Mouse (Mus musculus) G1E-ER4 (cell line): ENCODE measurements around the gene Bcl6b. TPM values are rescaled to one million over a fixed set of nuclear protein-coding genes. Genes with fewer than 3 reads are reported as not detected.

ENCODE experiments used
- GATA1 ChIP-seq: IDR thresholded peaks from one replicate; pipeline ENCODE4 v1.8.0; 2012; ENCODE audit warnings: low read length, inconsistent platforms
- polyA plus RNA-seq: library from polyadenylated mRNA; stranded (reverse); fragments of >175 nt; gene quantifications from 2 replicates; pipeline ENCODE4 v1.2.3, GENCODE M21; 2012

Bcl6b gene
- polyA plus RNA-seq: not detected in 2 replicates

GRCm38 (mm10) chr11:70229260-70230010 is at the start of gene Bcl6b:
Gene Bcl6b (minus strand): TSS chr11:70229798.
- no peak for TF ChIP-seq GATA1

- no peak for TF ChIP-seq GATA1
Measured at GRCm38 (mm10) chr11:70278961-70279360, 49.4 kb upstream of the Bcl6b start.

- no peak for TF ChIP-seq GATA1
Measured at GRCm38 (mm10) chr11:70271641-70272040, 42.0 kb upstream of the Bcl6b start.

DNA sequence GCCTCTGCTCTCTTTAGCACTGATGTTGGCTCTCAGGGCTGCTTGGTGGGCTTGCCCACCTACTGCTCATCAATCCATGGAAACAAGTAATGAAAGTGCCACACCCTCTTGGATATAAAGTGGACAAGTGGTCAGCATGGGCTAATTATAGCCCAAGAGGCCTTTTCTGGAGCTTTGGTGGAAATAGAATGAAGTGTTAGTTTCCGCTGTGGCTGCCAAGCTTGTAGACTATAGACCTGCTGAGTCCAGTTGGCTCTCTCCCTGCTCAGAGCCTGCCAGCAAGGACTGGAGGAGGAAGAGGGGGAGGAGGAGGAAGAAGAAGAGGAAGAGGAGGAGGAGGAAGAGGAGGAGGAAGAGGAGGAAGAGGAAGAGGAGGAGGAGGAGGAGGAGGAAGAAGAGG is 36.8 kb upstream of the Bcl6b start:
- no peak for TF ChIP-seq GATA1

GRCm38 (mm10) chr11:70265819-70266218 is 36.2 kb upstream of the Bcl6b start:
- no peak for TF ChIP-seq GATA1

- TF ChIP-seq GATA1: no peak
Measured at GRCm38 (mm10) chr11:70265252-70265651, 35.7 kb upstream of the Bcl6b start.

- TF ChIP-seq GATA1: no peak
Measured at GRCm38 (mm10) chr11:70259035-70259434, 29.4 kb upstream of the Bcl6b start.

GRCm38 (mm10) chr11:70254931-70255531 is 25.4 kb upstream of the Bcl6b start, which contains the start of gene Alox12:
Gene Alox12 (minus strand): TSS chr11:70255353.
- no peak for TF ChIP-seq GATA1

- TF ChIP-seq GATA1: no peak
Measured at GRCm38 (mm10) chr11:70254337-70254736, 24.7 kb upstream of the Bcl6b start.

DNA sequence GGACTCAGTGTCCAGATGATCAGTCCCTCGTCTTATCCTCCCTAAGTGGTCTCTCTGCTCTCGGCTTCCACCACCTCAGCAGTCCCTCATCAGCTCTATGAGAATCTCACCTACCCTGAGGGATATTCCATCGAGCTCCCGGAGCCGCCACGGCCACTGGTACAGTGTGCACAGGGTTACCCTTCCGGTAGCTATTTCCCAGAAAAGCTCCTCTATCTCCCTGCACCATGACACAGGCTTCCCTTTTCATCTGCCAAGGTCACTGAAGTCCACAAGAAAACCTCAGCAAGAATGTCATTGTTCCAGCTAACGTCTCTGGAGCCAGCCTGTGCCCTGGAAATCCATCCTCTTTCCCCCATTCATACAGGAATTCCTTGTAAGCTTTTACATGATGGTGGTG is 22.3 kb upstream of the Bcl6b start:
- no peak for TF ChIP-seq GATA1

- TF ChIP-seq GATA1: no peak
Measured at GRCm38 (mm10) chr11:70250150-70250549, 20.6 kb upstream of the Bcl6b start.

DNA sequence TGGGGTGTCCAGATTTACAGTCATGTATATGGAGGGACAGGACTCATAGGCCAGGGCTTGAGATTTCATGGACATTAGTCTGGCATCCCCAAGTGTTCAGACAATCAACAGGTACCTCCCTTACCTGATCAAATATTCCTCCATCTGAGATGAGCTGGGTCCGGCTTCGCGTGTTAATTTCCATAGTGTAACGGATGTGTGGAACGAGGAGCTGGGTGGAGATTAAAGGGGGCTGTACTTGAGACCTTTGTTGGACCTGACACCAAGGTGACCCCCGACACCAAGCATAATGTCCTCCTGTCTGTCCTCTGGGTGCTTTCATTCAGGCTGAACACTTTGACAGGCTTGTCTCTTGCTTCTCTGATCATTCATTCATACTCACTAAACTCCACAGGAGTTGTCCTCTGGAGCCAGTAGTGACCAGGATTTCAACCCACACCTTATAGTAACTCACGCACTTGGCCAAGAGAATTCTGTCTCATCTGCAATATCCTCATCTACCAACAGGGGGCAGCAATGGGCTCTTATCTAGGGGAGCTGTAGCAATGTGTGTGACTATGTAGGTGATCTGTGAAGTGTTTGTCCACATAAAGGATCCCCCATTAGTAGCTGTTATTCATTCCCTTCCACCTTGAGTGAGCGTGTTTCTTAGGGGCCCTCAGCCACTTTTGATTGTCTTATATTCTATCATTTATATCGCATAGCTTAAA is 17.7 kb upstream of the Bcl6b start:
- TF ChIP-seq GATA1: no peak

GRCm38 (mm10) chr11:70242591-70242990 is 13.0 kb upstream of the Bcl6b start:
- no peak for TF ChIP-seq GATA1

DNA sequence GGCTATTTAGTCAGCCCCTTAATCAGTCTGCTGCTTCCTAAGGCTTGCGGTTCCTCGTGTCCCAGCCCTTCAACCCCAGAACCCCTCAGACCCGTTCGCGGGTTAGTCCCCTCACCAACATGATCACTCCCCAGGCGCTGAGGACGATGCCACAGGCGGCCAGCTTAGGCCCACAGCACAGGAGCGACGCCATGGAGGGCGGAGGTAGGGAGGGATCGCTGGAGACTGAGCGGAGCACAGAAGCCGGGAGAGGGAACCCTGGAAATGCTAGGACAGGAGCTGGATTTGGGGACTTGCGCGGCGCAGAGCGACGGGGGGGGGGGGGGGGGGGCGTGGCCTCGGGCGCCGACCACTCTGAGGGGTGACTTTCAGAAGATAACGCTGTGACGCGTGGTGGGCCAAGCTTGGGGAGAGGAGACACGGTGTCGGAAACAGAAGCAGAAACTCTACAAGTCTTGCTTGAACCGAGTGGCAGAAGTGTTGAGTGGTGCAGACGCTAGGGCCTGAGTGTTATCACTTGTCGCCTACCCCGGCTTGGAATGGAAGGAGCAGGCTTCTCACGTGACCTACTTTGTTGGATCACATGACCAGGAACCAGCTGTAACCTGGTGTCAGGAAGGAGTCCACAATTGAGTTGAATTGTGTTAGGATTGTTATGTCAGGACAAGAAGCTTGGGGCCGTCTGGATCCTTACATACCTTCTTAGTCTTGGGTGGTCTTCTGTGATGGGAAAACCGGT is 10.1 kb upstream of the Bcl6b start, which contains the start of the genes Gm21988 and Rnasek:
Gene Gm21988 (minus strand): TSS at position 290 of the 739 bp plus-strand sequence.
Gene Rnasek (minus strand): TSS at position 302 of the 739 bp plus-strand sequence.
- TF ChIP-seq GATA1: no peak
